Mouse (Mus musculus) cerebellum, adult 2 months (tissue): ENCODE data around the gene Cspg4. TPM values are rescaled to one million over a fixed set of nuclear protein-coding genes. Genes with fewer than 3 reads are reported as not detected.

Source experiments
- DNase-seq, 2 experiments: peaks; one replicate each; pipeline ENCODE4 v3.0.0; 2021
- H3K27ac ChIP-seq: fragments of 200-500 bp; 2 replicates; pipeline ENCODE4 v1.5.1; 2012; ENCODE audit warnings: low read length, control low read depth, inconsistent platforms; ENCODE audit not compliant: insufficient read depth
- H3K27me3 ChIP-seq: fragments of 200-500 bp; 2 replicates; pipeline ENCODE4 v1.6.1; 2012; ENCODE audit warnings: inconsistent platforms, mild to moderate bottlenecking, low read length, moderate library complexity; ENCODE audit not compliant: control insufficient read depth, insufficient read depth
- H3K4me1 ChIP-seq: fragments of 200-500 bp; 2 replicates; pipeline ENCODE4 v1.6.1; 2011; ENCODE audit warnings: low read length; ENCODE audit not compliant: control insufficient read depth, insufficient read depth
- H3K4me3 ChIP-seq: fragments of 200-500 bp; replicated peaks from 2 replicates; pipeline ENCODE3; 2011; ENCODE audit warnings: mild to moderate bottlenecking, low read depth, low read length, control low read depth; ENCODE audit not compliant: insufficient read depth
- CTCF ChIP-seq: fragments of 200-500 bp; IDR thresholded peaks from 2 replicates; pipeline ENCODE4 v1.5.1; 2011; ENCODE audit warnings: low read depth, mild to moderate bottlenecking, control low read depth, low read length, moderate library complexity, borderline replicate concordance; ENCODE audit not compliant: insufficient read depth
- POLR2A ChIP-seq: fragments of 200-500 bp; IDR thresholded peaks from 2 replicates; pipeline ENCODE4 v1.6.1; 2011; ENCODE audit warnings: low read length, control low read depth, borderline replicate concordance; ENCODE audit not compliant: insufficient read depth
- WGBS: fragments of 180-500 bp; shearing (Covaris S2); methylation state at CpG from one replicate; pipeline ENCODE4 v1.1.7; 2018; 5-methylcytosine and 5-hydroxymethylcytosine counted together
- polyA plus RNA-seq: library from polyadenylated mRNA; depleted of rRNA; stranded (reverse); fragments of >200 nt; gene quantifications from 2 replicates; pipeline ENCODE4 v1.2.3, GENCODE M21; 2012

Gene Cspg4
- polyA plus RNA-seq, 1 experiment = 8.9 TPM

DNA sequence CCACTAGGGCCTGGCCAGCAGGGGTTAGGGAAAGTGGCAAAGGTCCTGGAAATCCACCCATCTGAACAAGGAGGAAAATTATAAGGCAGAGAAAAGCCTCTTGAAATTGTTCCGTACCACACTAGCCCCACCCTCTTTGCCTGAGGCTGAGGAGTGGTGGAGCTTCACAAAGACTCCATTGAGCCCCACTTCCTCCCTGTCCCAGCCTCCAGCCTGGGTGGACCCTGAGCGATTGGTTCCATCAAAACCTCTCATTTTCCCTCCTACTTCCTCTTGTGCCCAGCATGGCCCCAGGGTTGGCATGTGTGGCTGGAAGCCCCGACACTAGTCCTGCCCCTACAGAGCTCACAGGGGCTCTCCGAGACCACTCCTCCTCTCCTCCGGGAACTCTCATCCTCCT is 12.5 kb downstream of the Cspg4 start:
- 86% methylated on average over 5 of the region's 5 CpGs for WGBS
- Histone ChIP-seq H3K4me3 (no peak overlapping the region), H3K27ac (no peak overlapping the region), H3K4me1 (no peaks in the 10 kb centered on the region), H3K27me3 (no peaks in the 10 kb centered on the region)
- TF ChIP-seq POLR2A = no peak
- TF ChIP-seq CTCF = no peak
- no peak for DNase-seq

DNA sequence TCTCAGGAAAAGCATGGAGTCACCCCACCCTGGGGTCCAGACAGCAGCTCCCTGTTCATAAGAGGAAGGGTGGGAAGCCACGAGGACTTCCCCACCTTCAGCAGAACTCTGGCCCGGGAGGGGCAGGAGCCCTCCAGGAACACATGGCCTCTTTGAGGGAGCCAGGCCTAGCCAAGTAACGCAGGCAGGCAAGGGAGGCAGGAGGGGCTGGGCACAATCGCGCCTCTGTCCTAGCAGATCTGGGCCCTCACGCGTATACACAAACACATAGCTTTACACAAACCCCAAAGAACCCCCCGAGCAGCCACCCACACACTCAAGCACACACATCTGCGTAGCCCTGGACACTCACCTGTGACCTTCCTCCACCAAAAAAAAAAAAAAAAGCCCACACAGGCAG is 16.0 kb downstream of the Cspg4 start:
- H3K4me1 ChIP-seq = no peaks in the 10 kb centered on the region
- whole genome bisulfite sequencing = 34% methylated on average over 9 of the region's 9 CpGs
- DNase-seq = no peak
- no peak overlapping the region for H3K4me3 ChIP-seq
- H3K27ac ChIP-seq = no peak overlapping the region
- no peaks in the 10 kb centered on the region for H3K27me3 ChIP-seq
- TF ChIP-seq CTCF (no peak), POLR2A (no peak)

DNA sequence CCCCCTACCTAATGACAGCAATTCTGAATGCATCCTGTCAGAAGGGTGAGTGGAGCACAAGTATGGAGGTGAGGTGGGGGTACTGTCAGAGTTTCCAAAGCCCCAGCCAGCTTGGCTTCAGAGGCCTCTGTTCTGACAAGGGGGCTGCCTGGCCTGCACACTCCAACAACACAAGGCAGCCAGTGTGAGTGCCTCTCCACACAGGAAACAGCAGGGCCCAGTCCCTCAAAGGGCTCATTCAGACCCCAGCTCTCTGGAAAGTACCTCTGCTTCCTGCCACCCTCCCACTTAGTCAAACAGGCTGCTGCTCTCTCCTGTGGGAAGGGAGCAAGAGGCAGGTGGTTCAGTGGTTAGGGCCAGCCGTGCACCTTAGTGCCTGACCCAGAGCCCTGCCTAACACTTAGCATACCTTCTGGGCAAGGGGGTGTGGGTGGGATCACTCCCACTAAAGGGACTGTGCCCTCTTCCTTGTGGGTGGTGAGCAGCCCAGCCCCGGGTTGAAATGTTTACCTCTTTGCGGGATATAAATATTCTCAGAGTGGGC is 16.8 kb downstream of the Cspg4 start:
- WGBS = 70% methylated on average over 3 of the region's 3 CpGs
- no peak for DNase-seq
- Histone ChIP-seq H3K4me3 (no peak overlapping the region), H3K27me3 (no peaks in the 10 kb centered on the region), H3K4me1 (no peaks in the 10 kb centered on the region), H3K27ac (no peak overlapping the region)
- TF ChIP-seq POLR2A = no peak
- no peak for TF ChIP-seq CTCF

GRCm38 (mm10) chr9:56882283-56882682 is 17.4 kb downstream of the Cspg4 start:
- no peak for TF ChIP-seq POLR2A
- TF ChIP-seq CTCF = no peak

DNA sequence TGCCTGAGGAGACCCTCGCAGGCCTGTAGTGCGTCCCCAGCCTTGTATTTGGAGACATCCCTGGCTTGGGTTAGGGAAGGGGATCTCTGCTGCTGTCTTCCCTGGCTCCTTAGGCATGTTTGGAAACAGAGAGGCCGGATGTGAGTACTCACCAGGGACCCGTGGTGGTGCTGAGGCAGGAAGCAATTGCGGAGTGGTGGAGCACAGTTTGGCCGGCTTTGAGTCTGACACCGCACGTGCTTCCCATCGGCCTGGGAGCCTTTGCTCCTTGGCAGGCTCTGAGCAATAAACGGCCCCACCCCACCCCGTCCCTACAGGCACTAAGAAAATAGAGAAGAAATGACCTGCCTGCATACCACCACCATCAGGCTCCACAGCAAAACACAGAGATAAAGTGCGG is 18.0 kb downstream of the Cspg4 start:
- no peak for DNase-seq
- Histone ChIP-seq H3K27me3 (no peaks in the 10 kb centered on the region), H3K4me3 (no peak overlapping the region), H3K27ac (no peak overlapping the region), H3K4me1 (no peaks in the 10 kb centered on the region)
- 73% methylated on average over 12 of the region's 12 CpGs for WGBS
- TF ChIP-seq POLR2A (no peak), CTCF (no peak)

More at GRCm38 (mm10) chr9:56882283-56882682, 17.4 kb downstream of the Cspg4 start:
- Histone ChIP-seq H3K4me3 (no peak overlapping the region), H3K27ac (no peak overlapping the region), H3K4me1 (no peaks in the 10 kb centered on the region), H3K27me3 (no peaks in the 10 kb centered on the region)
- DNase-seq = no peak
- WGBS = 56% methylated on average over 4 of the region's 4 CpGs

GRCm38 (mm10) chr9:56883470-56883869 is 18.6 kb downstream of the Cspg4 start:
- no peak for TF ChIP-seq POLR2A
- WGBS = 55% methylated on average over 7 of the region's 7 CpGs
- DNase-seq = no peak
- H3K4me1 ChIP-seq = no peaks in the 10 kb centered on the region
- H3K27me3 ChIP-seq = no peaks in the 10 kb centered on the region
- no peak overlapping the region for H3K27ac ChIP-seq
- no peak overlapping the region for H3K4me3 ChIP-seq

- H3K27me3 ChIP-seq = no peaks in the 10 kb centered on the region
- H3K4me1 ChIP-seq = no peaks in the 10 kb centered on the region
- TF ChIP-seq CTCF (no peak), POLR2A (no peak)
- WGBS = 91% methylated on average over 4 of the region's 4 CpGs
- H3K27ac ChIP-seq = no peak overlapping the region
- no peak overlapping the region for H3K4me3 ChIP-seq
- no peak for DNase-seq
These were observed 19.5 kb downstream of the Cspg4 start for GRCm38 (mm10) chr9:56884328-56884727.

- DNase-seq = no peak
- Histone ChIP-seq H3K4me3 (no peak overlapping the region), H3K27ac (no peak overlapping the region), H3K4me1 (no peaks in the 10 kb centered on the region), H3K27me3 (no peaks in the 10 kb centered on the region)
- WGBS = 62% methylated on average over 13 of the region's 13 CpGs
- TF ChIP-seq CTCF (no peak), POLR2A (no peak)
These were observed 21.3 kb downstream of the Cspg4 start for GRCm38 (mm10) chr9:56886113-56886512.
